Mouse (Mus musculus) inflammation-experienced regulatory T-cells, adult 6 months (primary cell): ENCODE measurements around the gene Mtnr1a. TPM values are rescaled to one million over a fixed set of nuclear protein-coding genes. Genes with fewer than 3 reads are reported as not detected.
"Not testable (repeated sequence)": the region's sequence is repeated elsewhere in the genome, so short reads cannot be mapped to it uniquely, and the experiment has no call there.

ENCODE experiments used
- ATAC-seq: one replicate; pipeline ENCODE4 v1.8.0; 2017
- polyA plus RNA-seq, 3 experiments: library from polyadenylated mRNA; unstranded; fragments of 100-300 nt; shearing (Covaris generic); gene quantifications; one replicate each; pipeline ENCODE4 v1.2.1; 2017

Gene Mtnr1a
- polyA plus RNA-seq: not detected

- no peak for ATAC-seq
These were observed at the start of gene Mtnr1a for GRCm38 (mm10) chr8:45068759-45069386. Gene Mtnr1a (plus strand): TSS chr8:45069137.

- ATAC-seq: no peak
These were observed 49.7 kb upstream of the Mtnr1a start for GRCm38 (mm10) chr8:45019241-45019640.

- ATAC-seq: no peak
These were observed 47.8 kb upstream of the Mtnr1a start for GRCm38 (mm10) chr8:45021171-45021570.

- ATAC-seq: no peak
These were observed 46.8 kb upstream of the Mtnr1a start for GRCm38 (mm10) chr8:45021911-45022665.

GRCm38 (mm10) chr8:45028081-45028497, 40.8 kb upstream of the Mtnr1a start:
- ATAC-seq: no peak

GRCm38 (mm10) chr8:45038350-45038749, 30.6 kb upstream of the Mtnr1a start:
- no peak for ATAC-seq

GRCm38 (mm10) chr8:45044160-45044559, 24.8 kb upstream of the Mtnr1a start:
- ATAC-seq: no peak

GRCm38 (mm10) chr8:45050451-45050850, 18.5 kb upstream of the Mtnr1a start:
- ATAC-seq: no peak

- ATAC-seq: no peak
These were observed 17.7 kb upstream of the Mtnr1a start for GRCm38 (mm10) chr8:45051236-45051635.

GRCm38 (mm10) chr8:45052205-45052604, 16.7 kb upstream of the Mtnr1a start:
- ATAC-seq: no peak

- no peak for ATAC-seq
These were observed 16.3 kb upstream of the Mtnr1a start for GRCm38 (mm10) chr8:45052618-45053017.

- no peak for ATAC-seq
These were observed 13.4 kb upstream of the Mtnr1a start for GRCm38 (mm10) chr8:45055500-45055899.

GRCm38 (mm10) chr8:45056810-45057209, 12.1 kb upstream of the Mtnr1a start:
- ATAC-seq: no peak

- no peak for ATAC-seq
These were observed 8.9 kb upstream of the Mtnr1a start for GRCm38 (mm10) chr8:45060083-45060482.

GRCm38 (mm10) chr8:45062311-45062710, 6.6 kb upstream of the Mtnr1a start:
- ATAC-seq: no peak

GRCm38 (mm10) chr8:45062982-45063924, 5.7 kb upstream of the Mtnr1a start:
- ATAC-seq: no peak

- no peak for ATAC-seq
These were observed 4.6 kb upstream of the Mtnr1a start for GRCm38 (mm10) chr8:45064197-45064869.

GRCm38 (mm10) chr8:45065391-45065790, 3.5 kb upstream of the Mtnr1a start:
- ATAC-seq: not testable (repeated sequence)

- no peak for ATAC-seq
These were observed 2.0 kb downstream of the Mtnr1a start for GRCm38 (mm10) chr8:45070949-45071348.

- ATAC-seq: no peak
These were observed 11.9 kb downstream of the Mtnr1a start for GRCm38 (mm10) chr8:45080850-45081249.

- no peak for ATAC-seq
These were observed 24.7 kb downstream of the Mtnr1a start for GRCm38 (mm10) chr8:45093599-45093998.

- ATAC-seq: no peak
These were observed 40.6 kb downstream of the Mtnr1a start for GRCm38 (mm10) chr8:45109371-45110063.
